Mouse (Mus musculus): ENCODE results near the gene Rsrc1. TPM values are rescaled to one million over a fixed set of nuclear protein-coding genes. Genes with fewer than 3 reads are reported as not detected.
"Not testable (repeated sequence)": the region's sequence is repeated elsewhere in the genome, so short reads cannot be mapped to it uniquely, and the experiment has no call there.

The Rsrc1 gene
- polyA plus RNA-seq, 1 experiment from 2014 or later, result 40.7 TPM

DNA sequence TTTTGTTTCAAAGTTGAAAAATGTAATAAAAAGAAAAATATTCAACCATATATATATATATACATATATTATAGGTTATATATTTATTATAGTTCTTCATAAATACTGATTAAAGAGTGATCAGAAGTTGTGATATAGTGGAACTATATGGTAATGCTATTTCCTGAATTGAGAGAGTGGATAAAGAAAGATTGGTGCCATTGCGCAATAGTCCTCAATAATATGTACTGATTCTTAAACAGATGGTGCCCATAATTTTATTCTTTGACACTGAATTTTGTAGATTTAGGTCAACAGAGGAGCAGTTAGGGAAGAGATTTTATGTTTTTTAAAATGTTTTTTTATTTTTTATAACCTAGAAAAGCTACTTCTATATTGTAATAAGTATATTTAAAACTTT, 165.1 kb downstream of the Rsrc1 start:
- Histone ChIP-seq H3K27me3 (no peaks in the 10 kb centered on the region), H3K9me3 (replicated peaks) (no peaks in the 10 kb centered on the region), H3K4me3 (no peak overlapping the region), H3K27ac (no peak overlapping the region), H3K4me2 (replicated peaks) (no peak overlapping the region), H3K36me3 (no peaks in the 10 kb centered on the region), H3K9ac (no peak overlapping the region), H3K4me1 (no peaks in the 10 kb centered on the region)
- ATAC-seq (ENCODE audit: low FRiP score), result no peak
- 97% methylated on average over 1 of the region's 1 CpGs for WGBS

GRCm38 (mm10) chr3:67147246-67147645, 166.1 kb downstream of the Rsrc1 start:
- no peaks in the 10 kb centered on the region for H3K9me3 ChIP-seq (replicated peaks)
- no peaks in the 10 kb centered on the region for H3K4me1 ChIP-seq
- H3K27me3 ChIP-seq, result no peaks in the 10 kb centered on the region
- H3K4me2 ChIP-seq (replicated peaks), result no peak overlapping the region
- WGBS, result 36% methylated on average over 3 of the region's 3 CpGs
- H3K36me3 ChIP-seq, result no peaks in the 10 kb centered on the region
- no peak overlapping the region for H3K4me3 ChIP-seq
- ATAC-seq (ENCODE audit: low FRiP score), result no peak
- H3K27ac ChIP-seq, result no peak overlapping the region
- H3K9ac ChIP-seq, result no peak overlapping the region

GRCm38 (mm10) chr3:67197179-67197578, 216.0 kb downstream of the Rsrc1 start:
- H3K27ac ChIP-seq, result no peak overlapping the region
- 48% methylated on average over 3 of the region's 3 CpGs for WGBS

GRCm38 (mm10) chr3:67213047-67213457, 231.9 kb downstream of the Rsrc1 start:
- ATAC-seq (ENCODE audit: low FRiP score), result no peak
- no peaks in the 10 kb centered on the region for H3K4me1 ChIP-seq
- no peak overlapping the region for H3K4me3 ChIP-seq
- H3K9me3 ChIP-seq (replicated peaks), result no peaks in the 10 kb centered on the region
- no peaks in the 10 kb centered on the region for H3K27me3 ChIP-seq
- no peak overlapping the region for H3K4me2 ChIP-seq (replicated peaks)
- WGBS, result 62% methylated on average over 1 of the region's 1 CpGs
- no peaks in the 10 kb centered on the region for H3K36me3 ChIP-seq
- no peak overlapping the region for H3K9ac ChIP-seq
- no peak overlapping the region for H3K27ac ChIP-seq

More at GRCm38 (mm10) chr3:67197179-67197578, 216.0 kb downstream of the Rsrc1 start:
- Histone ChIP-seq H3K4me1 (no peaks in the 10 kb centered on the region), H3K27me3 (no peaks in the 10 kb centered on the region), H3K36me3 (no peaks in the 10 kb centered on the region), H3K9ac (no peak overlapping the region), H3K4me3 (no peak overlapping the region), H3K9me3 (replicated peaks) (no peaks in the 10 kb centered on the region), H3K4me2 (replicated peaks) (no peak overlapping the region)
- no peak for ATAC-seq (ENCODE audit: low FRiP score)

DNA sequence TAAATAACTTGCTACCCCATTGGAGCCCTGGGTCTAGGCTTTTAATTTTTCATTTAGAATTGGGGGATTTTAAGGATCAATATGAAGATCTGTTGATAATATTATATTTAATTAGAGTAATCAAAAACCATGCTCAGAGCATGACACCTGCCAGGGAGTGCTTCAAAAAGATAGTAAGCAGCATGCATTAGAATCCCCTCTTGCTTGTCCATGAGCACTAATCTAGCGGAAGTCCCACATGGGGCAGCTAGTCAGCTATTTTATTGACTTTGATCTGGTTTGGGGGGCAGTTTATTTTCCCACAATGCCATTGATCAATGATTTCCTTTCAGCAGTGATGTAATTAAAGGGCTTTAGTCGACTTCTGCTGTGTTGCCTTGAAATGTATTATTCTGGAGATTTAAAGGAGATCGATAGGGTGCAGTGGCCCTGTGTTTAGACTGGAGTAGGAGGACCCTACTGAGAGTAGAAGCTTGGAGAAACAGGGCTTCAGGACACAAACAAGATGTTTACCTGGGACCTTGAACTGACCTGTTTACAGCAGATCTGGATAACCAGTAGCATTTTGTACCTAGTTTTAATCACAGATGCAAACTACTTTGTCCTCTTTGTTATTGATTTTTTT, 251.5 kb downstream of the Rsrc1 start:
- no peak overlapping the region for H3K4me2 ChIP-seq (replicated peaks)
- no peak overlapping the region for H3K4me3 ChIP-seq
- H3K27me3 ChIP-seq, result no peaks in the 10 kb centered on the region
- H3K27ac ChIP-seq, result no peak overlapping the region
- no peaks in the 10 kb centered on the region for H3K36me3 ChIP-seq
- no peaks in the 10 kb centered on the region for H3K4me1 ChIP-seq
- no peak overlapping the region for H3K9ac ChIP-seq
- no peaks in the 10 kb centered on the region for H3K9me3 ChIP-seq (replicated peaks)
- WGBS, result 45% methylated on average over 3 of the region's 3 CpGs
- no peak for ATAC-seq (ENCODE audit: low FRiP score)

DNA sequence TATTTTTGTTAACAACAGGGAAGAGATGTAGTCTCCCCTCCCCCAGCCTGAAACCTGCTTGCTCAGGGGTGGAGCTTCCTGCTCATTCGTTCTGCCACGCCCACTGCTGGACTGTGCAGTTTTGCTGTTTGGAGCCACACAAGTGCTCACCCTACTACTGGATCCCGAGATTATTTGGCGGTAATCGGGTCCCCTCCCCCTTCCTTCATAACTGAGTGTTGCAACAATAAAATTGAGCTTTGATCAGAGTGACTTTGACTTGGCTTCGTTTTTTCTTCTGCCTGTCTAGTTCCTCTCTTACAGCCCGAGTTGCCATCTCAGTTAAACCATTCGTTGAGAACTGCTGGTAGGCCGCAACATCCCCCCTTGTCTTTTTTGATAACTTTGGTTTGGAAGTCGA, 261.3 kb downstream of the Rsrc1 start:
- not testable (repeated sequence) for H3K36me3 ChIP-seq; H3K4me3 ChIP-seq; H3K4me1 ChIP-seq; H3K9me3 ChIP-seq (replicated peaks); H3K9ac ChIP-seq; ATAC-seq (ENCODE audit: low FRiP score); H3K27me3 ChIP-seq; H3K27ac ChIP-seq; H3K4me2 ChIP-seq (replicated peaks)
- WGBS, result 85% methylated on average over 10 of the region's 10 CpGs

DNA sequence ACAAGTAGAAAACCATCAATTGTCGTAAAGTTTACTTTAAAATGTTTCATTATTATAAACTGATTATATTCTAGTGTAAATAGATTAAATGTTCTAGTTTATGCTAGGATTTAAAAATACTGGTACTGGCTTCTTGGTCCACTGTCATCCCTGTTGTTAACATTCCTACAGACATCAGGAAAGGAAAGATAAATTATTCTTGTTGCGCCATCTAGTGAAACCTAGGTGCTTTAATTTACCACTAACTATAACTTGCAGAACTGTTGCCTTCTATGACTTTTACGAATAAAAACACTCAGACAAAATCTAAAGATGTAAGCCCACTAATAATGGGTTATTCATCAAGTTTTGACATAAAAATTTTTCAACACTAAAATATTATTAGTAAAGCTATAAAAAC, 286.3 kb downstream of the Rsrc1 start:
- Histone ChIP-seq H3K4me1 (no peaks in the 10 kb centered on the region), H3K27ac (no peak overlapping the region), H3K9ac (no peak overlapping the region), H3K27me3 (no peaks in the 10 kb centered on the region), H3K9me3 (replicated peaks) (no peaks in the 10 kb centered on the region), H3K4me2 (replicated peaks) (no peak overlapping the region), H3K36me3 (no peaks in the 10 kb centered on the region), H3K4me3 (no peak overlapping the region)
- WGBS, result 74% methylated on average over 3 of the region's 3 CpGs
- no peak for ATAC-seq (ENCODE audit: low FRiP score)

DNA sequence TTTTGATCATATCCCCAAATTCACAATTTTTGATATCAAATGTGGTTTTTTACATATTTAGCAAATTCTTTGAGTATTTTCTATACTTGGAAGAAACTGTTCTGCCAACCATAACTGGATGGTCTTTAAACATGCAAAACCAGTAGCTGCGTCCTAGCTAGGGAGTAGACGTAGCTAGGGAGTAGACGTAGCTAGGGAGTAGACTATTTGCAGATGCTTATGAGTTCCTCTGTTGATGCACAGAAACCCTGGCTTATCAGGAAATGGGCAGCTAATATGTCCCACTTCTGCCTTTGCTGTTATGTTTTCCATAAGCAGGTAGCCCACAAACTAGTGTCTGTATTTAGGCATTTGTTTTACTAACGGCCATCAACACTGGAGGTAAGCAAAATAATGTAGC, 298.6 kb downstream of the Rsrc1 start:
- Histone ChIP-seq H3K27me3 (no peaks in the 10 kb centered on the region), H3K9ac (no peak overlapping the region), H3K36me3 (no peaks in the 10 kb centered on the region), H3K27ac (no peak overlapping the region), H3K9me3 (replicated peaks) (no peaks in the 10 kb centered on the region), H3K4me1 (peaks cover 2% of the 10 kb centered on the region; the same call in 1 of the 2 replicates), H3K4me3 (no peak overlapping the region), H3K4me2 (replicated peaks) (no peak overlapping the region)
- no peak for ATAC-seq (ENCODE audit: low FRiP score)
- 84% methylated on average over 4 of the region's 4 CpGs for WGBS

DNA sequence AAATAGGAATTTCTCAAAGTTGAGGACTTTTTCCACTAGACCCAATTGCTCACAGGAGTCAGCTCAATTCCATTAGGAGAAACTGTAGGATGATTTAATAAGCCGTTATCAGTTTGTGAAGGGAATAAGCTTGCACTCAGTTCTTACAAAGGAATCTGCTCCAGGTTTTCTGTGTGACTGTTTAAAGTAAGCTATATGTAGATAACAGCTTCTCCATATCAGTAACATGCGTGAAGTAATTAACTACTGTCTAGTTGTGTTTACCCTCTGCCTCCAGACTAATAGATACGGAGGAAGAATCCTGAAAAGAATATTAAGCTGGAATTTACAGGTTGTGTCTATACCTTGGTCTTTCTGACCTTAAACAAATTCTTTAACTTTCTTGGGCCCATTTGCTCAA, 299.1 kb downstream of the Rsrc1 start:
- Histone ChIP-seq H3K9ac (no peak overlapping the region), H3K27ac (no peak overlapping the region), H3K27me3 (no peaks in the 10 kb centered on the region), H3K36me3 (no peaks in the 10 kb centered on the region), H3K4me3 (no peak overlapping the region), H3K9me3 (replicated peaks) (no peaks in the 10 kb centered on the region), H3K4me2 (replicated peaks) (no peak overlapping the region), H3K4me1 (peaks cover 2% of the 10 kb centered on the region; the same call in 1 of the 2 replicates)
- ATAC-seq (ENCODE audit: low FRiP score), result no peak
- WGBS, result 86% methylated on average over 3 of the region's 3 CpGs

GRCm38 (mm10) chr3:67284039-67284438, 302.8 kb downstream of the Rsrc1 start:
- Histone ChIP-seq H3K9me3 (replicated peaks) (no peaks in the 10 kb centered on the region), H3K4me3 (no peak overlapping the region), H3K27ac (no peak overlapping the region), H3K4me1 (0 out of 2 replicates have a peak, but pooled peaks cover 2% of the 10 kb centered on the region), H3K4me2 (replicated peaks) (no peak overlapping the region), H3K36me3 (no peaks in the 10 kb centered on the region), H3K9ac (no peak overlapping the region), H3K27me3 (no peaks in the 10 kb centered on the region)
- ATAC-seq (ENCODE audit: low FRiP score), result no peak
- WGBS, result 76% methylated on average over 1 of the region's 1 CpGs

DNA sequence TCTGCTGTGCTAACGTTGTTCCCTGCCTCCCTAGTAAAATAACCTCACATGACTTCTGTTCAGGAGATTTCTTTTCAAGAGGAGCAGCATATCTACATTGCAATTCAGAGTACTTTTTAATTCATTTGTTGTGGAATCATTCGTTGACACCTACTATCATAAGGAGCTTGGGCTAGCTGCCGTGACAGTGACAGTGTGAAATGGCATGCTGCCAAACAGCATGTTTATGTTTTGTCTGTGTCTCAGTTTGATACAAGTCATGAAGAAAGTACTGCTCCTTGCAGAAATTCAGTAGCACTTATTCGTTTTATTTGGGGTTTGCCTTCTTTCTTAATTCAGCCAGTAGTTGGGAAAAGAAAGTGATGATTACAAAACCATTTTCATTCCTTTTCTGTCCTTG, 303.7 kb downstream of the Rsrc1 start:
- Histone ChIP-seq H3K9ac (no peak overlapping the region), H3K9me3 (replicated peaks) (no peaks in the 10 kb centered on the region), H3K4me1 (0 out of 2 replicates have a peak, but pooled peaks cover 2% of the 10 kb centered on the region), H3K27me3 (no peaks in the 10 kb centered on the region), H3K4me3 (no peak overlapping the region), H3K4me2 (replicated peaks) (no peak overlapping the region), H3K27ac (no peak overlapping the region), H3K36me3 (no peaks in the 10 kb centered on the region)
- no peak for ATAC-seq (ENCODE audit: low FRiP score)
- WGBS, result 65% methylated on average over 4 of the region's 4 CpGs

GRCm38 (mm10) chr3:67288664-67289063, 307.5 kb downstream of the Rsrc1 start:
- Histone ChIP-seq H3K27ac (no peak overlapping the region), H3K4me1 (0 out of 2 replicates have a peak, but pooled peaks cover 2% of the 10 kb centered on the region), H3K36me3 (no peaks in the 10 kb centered on the region), H3K9ac (no peak overlapping the region), H3K4me2 (replicated peaks) (no peak overlapping the region), H3K27me3 (no peaks in the 10 kb centered on the region), H3K4me3 (no peak overlapping the region), H3K9me3 (replicated peaks) (no peaks in the 10 kb centered on the region)
- 73% methylated on average over 7 of the region's 7 CpGs for WGBS
- ATAC-seq (ENCODE audit: low FRiP score), result no peak

GRCm38 (mm10) chr3:67289482-67289881, 308.3 kb downstream of the Rsrc1 start:
- no peak overlapping the region for H3K4me3 ChIP-seq
- no peaks in the 10 kb centered on the region for H3K27me3 ChIP-seq
- H3K9me3 ChIP-seq (replicated peaks), result no peaks in the 10 kb centered on the region
- no peak overlapping the region for H3K4me2 ChIP-seq (replicated peaks)
- H3K9ac ChIP-seq, result no peak overlapping the region
- no peak overlapping the region for H3K27ac ChIP-seq
- 75% methylated on average over 6 of the region's 6 CpGs for WGBS
- H3K4me1 ChIP-seq, result no peaks in the 10 kb centered on the region
- no peaks in the 10 kb centered on the region for H3K36me3 ChIP-seq
- ATAC-seq (ENCODE audit: low FRiP score), result no peak

Data from hindbrain, embryonic 12.5 days (tissue).